Mouse (Mus musculus) hematopoietic stem cell, adult 5-6 weeks (primary cell): Measurements from ENCODE around the gene Ormdl3. TPM values are rescaled to one million over a fixed set of nuclear protein-coding genes. Genes with fewer than 3 reads are reported as not detected.
"Not testable (repeated sequence)": the region's sequence is repeated elsewhere in the genome, so short reads cannot be mapped to it uniquely, and the experiment has no call there.

ENCODE experiments used
- ATAC-seq, 2 experiments: fragments of 125-278 bp in 1 of 2; replicated peaks in 1 of 2; 2 replicates each; pipeline ENCODE4 v1.8.0; 2016 to 2017; ENCODE audit warnings: inconsistent platforms in 2 of 2, mild to moderate bottlenecking in 2 of 2, moderate number of reproducible peaks in 2 of 2, low read depth in 1 of 2, moderate TSS enrichment in 1 of 2; ENCODE audit not compliant: low FRiP score in 2 of 2, poor library complexity in 2 of 2, severe bottlenecking in 2 of 2, insufficient read depth in 1 of 2, low TSS enrichment in 1 of 2
- total RNA-seq: library from RNA; stranded (forward); fragments of 172-1452, 232-1000 nt; gene quantifications from 2 replicates; pipeline ENCODE4 v1.2.3, GENCODE M21; 2017

Gene Ormdl3
- total RNA-seq: 19.9 and 28.1 TPM in 2 replicates

GRCm38 (mm10) chr11:98586892-98587563 lies at the start of gene Ormdl3:
Ormdl3 (minus strand) TSS chr11:98587368.
- ATAC-seq: peak; percentile 75 to 87

GRCm38 (mm10) chr11:98635312-98635970 lies 48.3 kb upstream of the Ormdl3 start:
- peak; percentile 85 to 88 for ATAC-seq

- no peak for ATAC-seq
Observed at GRCm38 (mm10) chr11:98630646-98631045, 43.5 kb upstream of the Ormdl3 start.

- no peak for ATAC-seq
Observed at GRCm38 (mm10) chr11:98628706-98629105, 41.5 kb upstream of the Ormdl3 start.

- ATAC-seq: no peak
Observed at GRCm38 (mm10) chr11:98625611-98626410, 38.6 kb upstream of the Ormdl3 start, which contains the start of the genes Gm12355 and Gsdma3. Gm12355 (minus strand) TSS chr11:98625661. Gsdma3 (plus strand) TSS chr11:98626360.

- ATAC-seq: not testable (repeated sequence)
Observed at GRCm38 (mm10) chr11:98624381-98624780, 37.2 kb upstream of the Ormdl3 start.

- not testable (repeated sequence) for ATAC-seq
Observed at GRCm38 (mm10) chr11:98623981-98624380, 36.8 kb upstream of the Ormdl3 start.

GRCm38 (mm10) chr11:98620791-98621190 lies 33.6 kb upstream of the Ormdl3 start:
- no peak for ATAC-seq

GRCm38 (mm10) chr11:98606763-98607162 lies 19.6 kb upstream of the Ormdl3 start:
- peak; percentile 75 to 86 for ATAC-seq

GRCm38 (mm10) chr11:98604911-98605310 lies 17.7 kb upstream of the Ormdl3 start:
- ATAC-seq: not testable (repeated sequence)

- ATAC-seq: no peak
Observed at GRCm38 (mm10) chr11:98603953-98604352, 16.8 kb upstream of the Ormdl3 start.

GRCm38 (mm10) chr11:98602090-98602690 lies 15.0 kb upstream of the Ormdl3 start:
- ATAC-seq: peak in 1 of 2 experiments; percentile 42; a peak in 2 of 4 replicates

- 0 out of 4 replicates have a peak, but pooled peaks of 1 of the 2 experiments have one; percentile 8 for ATAC-seq
Observed at GRCm38 (mm10) chr11:98599291-98599690, 12.1 kb upstream of the Ormdl3 start.

GRCm38 (mm10) chr11:98598851-98599290 lies 11.7 kb upstream of the Ormdl3 start:
- no peak for ATAC-seq

- ATAC-seq: no peak
Observed at GRCm38 (mm10) chr11:98597991-98598390, 10.8 kb upstream of the Ormdl3 start, which contains the start of gene Lrrc3c. Lrrc3c (plus strand) TSS chr11:98598291.

GRCm38 (mm10) chr11:98597363-98597762 lies 10.2 kb upstream of the Ormdl3 start:
- ATAC-seq: peak; percentile 68 to 87

GRCm38 (mm10) chr11:98595955-98596354 lies 8.8 kb upstream of the Ormdl3 start:
- ATAC-seq: no peak
